Mouse (Mus musculus): ENCODE data around the gene Mapkapk2.
A peak's percentile ranks its signal among the peaks of the same experiment; 100 is the strongest.
"Not testable (repeated sequence)": the region's sequence is repeated elsewhere in the genome, so short reads cannot be mapped to it uniquely, and the experiment has no call there.

The Mapkapk2 gene

DNA sequence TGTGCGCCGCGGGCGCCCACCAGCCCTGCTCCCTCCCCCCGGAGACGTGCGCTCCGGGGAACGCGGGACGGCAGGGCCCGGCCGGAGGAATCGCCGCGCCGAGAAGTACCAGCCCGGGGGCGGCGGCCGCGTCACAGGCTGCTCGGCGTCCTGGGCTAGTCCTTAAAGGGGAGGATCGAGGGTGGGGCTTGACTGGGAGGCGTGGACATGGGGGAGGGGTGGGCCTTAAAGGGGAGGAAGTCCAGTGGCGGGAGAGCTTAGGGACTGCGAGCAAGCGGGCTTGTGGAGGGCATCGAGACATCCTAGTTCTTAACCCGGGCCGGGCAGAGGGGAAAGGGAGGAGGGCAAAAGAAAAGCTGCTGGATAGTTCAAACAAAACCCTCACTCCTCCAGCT lies at the start of gene Mapkapk2:
TSS of gene Mapkapk2 (minus strand) at position 127 of the 395 bp plus-strand sequence.
- peak; percentile 74 to 84 for DNase-seq (ENCODE audit: low spot score in 2 of 2)

- no peak for DNase-seq (ENCODE audit: low spot score in 2 of 2)
These were observed 48.6 kb upstream of the Mapkapk2 start for GRCm38 (mm10) chr1:131146181-131146614.

DNA sequence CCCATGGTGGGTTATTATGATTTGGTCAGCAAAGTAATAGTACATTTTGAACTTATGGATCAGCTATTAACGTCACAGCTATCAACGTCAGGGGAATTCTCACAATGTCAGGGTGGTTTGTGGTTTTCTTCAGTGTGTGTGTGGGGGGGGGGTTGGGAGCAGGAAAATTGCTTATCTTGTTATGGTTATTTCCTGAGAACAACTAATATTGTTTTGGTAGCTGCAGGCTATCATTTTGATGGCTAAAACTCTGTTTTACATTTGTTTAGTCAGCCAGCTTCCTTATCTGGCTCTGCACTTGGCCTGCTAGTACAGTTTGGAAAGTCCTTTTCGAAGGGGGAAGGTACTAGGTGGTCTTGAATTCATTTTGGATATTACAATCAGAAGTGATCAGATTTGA lies 47.6 kb upstream of the Mapkapk2 start:
- DNase-seq (ENCODE audit: low spot score in 2 of 2) = not testable (repeated sequence)

- no peak for DNase-seq (ENCODE audit: low spot score in 2 of 2)
These were observed 44.8 kb upstream of the Mapkapk2 start for GRCm38 (mm10) chr1:131142472-131142871.

- no peak for DNase-seq (ENCODE audit: low spot score in 2 of 2)
These were observed 43.8 kb upstream of the Mapkapk2 start for GRCm38 (mm10) chr1:131141449-131141848.

DNA sequence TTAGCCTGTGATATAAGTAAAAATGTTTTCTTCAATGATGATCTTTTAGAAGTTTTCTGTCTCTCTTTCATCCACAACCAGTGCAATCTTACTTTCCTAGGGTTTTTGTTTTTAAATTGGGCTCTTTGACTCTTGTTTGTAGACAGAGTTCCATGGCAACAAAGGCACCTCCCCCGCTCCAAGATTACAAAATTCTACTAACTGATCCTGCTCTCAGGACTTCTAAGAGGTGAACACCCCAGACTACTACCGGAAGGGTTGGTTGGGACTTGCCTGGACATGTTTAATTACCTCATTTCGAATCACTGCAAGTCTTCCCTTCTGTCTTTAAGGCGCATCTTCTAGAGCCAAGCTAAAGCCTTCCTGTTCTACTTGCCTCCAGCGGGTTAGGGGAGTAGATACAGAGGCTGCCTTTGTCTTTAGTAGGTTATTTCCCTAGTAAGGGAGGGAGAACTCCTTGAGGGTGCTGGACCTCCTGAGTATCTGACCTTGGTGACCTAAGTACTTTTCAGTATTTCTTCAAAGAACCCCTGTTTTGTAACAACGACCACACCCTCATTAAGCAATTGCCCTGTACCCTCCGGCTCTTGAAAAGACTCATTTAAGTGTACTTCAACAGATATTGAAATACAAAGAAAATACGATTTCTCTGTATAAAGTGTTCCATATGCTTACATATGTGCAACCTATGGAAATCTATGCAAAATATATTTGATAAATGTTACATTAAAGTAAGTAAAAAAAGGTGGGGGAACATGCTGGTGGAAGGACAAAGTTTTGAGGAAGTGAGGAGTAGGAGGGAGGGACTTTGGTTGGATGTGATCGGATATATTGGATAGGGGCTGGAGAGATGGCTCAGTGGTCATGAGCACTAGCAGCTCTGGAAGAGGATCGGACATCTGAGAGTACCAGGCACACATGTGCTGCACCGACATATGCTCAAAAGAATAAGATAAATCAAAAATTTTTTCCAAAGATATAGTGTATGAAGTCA lies 41.8 kb upstream of the Mapkapk2 start:
- no peak for DNase-seq (ENCODE audit: low spot score in 2 of 2)

GRCm38 (mm10) chr1:131138191-131139016 lies 40.8 kb upstream of the Mapkapk2 start, which contains the start of gene Dyrk3:
Dyrk3 (minus strand) TSS chr1:131138340.
- DNase-seq (ENCODE audit: low spot score in 2 of 2) = peak; percentile 76 to 86

DNA sequence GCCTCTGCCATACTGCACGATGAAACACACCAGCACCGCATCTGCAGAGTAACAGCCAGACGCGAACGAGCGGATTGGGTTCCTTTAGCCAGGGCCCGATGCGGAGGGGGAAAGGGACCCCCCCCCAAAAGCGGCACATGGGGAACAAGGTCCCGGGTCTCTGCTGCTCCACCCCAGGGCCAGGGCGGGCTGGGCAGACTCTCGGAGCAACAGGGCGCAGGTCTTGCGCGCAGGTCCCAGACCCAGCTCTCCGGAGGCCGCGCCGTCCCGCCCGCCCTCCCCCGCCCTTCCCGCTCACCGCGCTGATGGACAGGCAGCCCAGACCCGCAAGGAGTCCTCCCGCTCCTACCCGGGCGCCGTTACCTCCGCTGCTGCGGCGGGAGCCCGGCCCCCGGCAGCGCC lies 40.1 kb upstream of the Mapkapk2 start:
- DNase-seq (ENCODE audit: low spot score in 2 of 2) = peak; percentile 22 to 25

DNA sequence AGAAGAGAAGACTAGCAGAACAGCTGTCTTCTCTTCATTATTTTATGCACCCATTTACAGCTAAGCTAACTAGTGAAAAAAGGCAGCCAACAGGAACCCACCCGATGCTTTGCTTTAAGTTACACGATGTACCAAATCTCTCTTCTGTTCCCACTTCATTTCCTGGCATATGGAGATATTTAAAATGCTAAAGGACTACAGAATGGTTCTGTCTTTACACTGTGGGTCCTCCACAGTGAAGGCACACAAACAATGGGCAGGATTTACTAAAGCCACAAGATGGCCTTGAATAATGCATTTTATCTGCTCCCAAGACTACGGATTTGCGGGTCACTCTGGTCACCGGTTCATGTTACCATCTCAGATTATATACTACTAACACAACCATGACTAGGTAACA lies 39.5 kb upstream of the Mapkapk2 start:
- DNase-seq (ENCODE audit: low spot score in 2 of 2) = no peak

DNA sequence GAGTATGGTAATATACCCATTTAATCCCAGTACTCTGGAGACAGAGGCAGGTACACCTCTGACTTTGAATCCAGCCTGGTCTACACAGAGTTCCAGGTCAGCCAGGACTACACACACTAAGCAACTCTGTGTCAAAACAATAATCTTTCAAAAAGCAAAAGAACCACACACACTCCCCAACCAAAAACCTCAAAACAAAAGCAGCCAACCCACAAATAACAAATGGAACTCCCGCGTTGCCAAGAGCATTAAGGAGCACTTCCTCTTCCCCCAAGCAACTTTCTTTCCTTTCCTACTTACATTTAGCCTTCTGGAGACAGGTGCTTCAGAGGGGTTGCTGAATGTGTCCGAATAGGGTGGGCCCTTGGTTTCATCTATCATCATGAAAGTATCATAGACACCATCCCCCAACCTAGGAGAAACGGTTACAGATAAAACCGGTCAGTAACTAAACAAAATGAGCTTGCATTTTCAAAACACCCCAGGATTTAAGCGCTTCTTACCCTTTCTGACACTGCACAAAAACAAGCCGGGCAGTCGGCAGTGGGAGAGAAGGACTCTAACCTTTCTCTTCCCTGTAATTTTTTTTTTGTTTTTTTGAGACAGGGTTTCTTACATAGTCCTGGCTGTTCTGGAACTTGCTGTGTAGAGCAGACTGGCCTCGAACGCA lies 38.5 kb upstream of the Mapkapk2 start:
- DNase-seq (ENCODE audit: low spot score in 2 of 2) = no peak

- peak in 1 of 2 experiments; percentile 27 for DNase-seq (ENCODE audit: low spot score in 2 of 2)
These were observed 37.4 kb upstream of the Mapkapk2 start for GRCm38 (mm10) chr1:131134942-131135522.

DNA sequence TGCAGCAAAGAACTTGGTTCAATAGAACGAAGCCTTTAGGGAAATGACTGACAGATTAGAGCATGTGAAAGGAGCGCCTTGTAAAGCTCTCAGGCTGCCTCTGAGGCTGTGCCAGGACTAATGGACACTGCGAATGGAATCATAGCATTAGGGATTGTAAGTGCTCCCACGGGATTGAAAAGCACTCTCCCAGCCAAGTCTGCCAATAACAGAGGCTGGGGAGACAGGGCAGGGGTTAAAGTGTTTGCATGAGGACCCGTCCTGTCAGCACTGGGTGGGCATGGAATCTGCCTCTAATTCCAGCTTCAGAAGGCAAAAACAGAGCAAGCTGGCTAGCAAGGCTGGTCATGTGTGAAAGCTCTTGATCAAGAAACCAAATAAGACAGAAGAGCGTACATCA lies 36.6 kb upstream of the Mapkapk2 start:
- DNase-seq (ENCODE audit: low spot score in 2 of 2) = no peak

- DNase-seq (ENCODE audit: low spot score in 2 of 2) = no peak
These were observed 28.5 kb upstream of the Mapkapk2 start for GRCm38 (mm10) chr1:131125987-131126744.

DNA sequence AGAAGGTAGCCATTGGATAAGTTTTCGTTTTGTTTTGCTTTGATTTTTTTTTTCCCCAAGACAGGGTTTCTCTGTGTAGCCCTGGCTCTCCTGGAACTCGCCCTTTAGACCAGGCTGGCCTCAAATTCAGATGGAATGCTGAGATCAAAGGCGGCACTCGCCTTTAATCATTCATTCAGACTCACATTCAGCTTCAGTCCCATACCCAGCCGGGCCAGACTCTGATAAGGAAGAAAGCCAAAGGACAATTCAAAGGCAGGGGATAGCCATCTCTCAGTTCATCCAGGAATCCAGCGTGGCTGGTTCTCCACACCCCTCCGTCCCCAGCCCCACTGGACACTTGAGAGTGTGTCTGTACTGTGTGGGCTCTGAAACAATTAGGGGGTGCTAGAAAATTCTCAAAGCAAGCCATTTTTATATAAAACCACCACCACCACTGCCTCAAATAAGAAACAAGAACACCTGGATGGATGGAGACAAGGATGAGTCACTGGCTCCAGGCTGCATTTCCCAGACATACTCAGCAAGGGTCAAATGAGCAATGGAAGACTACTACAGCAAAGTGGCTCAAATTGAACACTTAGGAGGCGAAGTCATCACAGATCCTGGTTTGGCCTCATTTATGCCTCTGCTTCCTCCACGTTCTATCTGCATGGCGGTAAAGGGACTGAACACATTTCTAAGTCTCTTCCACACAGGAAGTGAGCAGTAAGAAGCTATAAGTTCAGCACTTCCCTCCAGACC lies 26.1 kb upstream of the Mapkapk2 start:
- no peak for DNase-seq (ENCODE audit: low spot score in 2 of 2)

- DNase-seq (ENCODE audit: low spot score in 2 of 2) = peak; percentile 18 to 54
These were observed 24.4 kb upstream of the Mapkapk2 start for GRCm38 (mm10) chr1:131121987-131122386.

GRCm38 (mm10) chr1:131119026-131119425 lies 21.4 kb upstream of the Mapkapk2 start:
- DNase-seq (ENCODE audit: low spot score in 2 of 2) = peak; percentile 32 to 61

GRCm38 (mm10) chr1:131118530-131118929 lies 20.9 kb upstream of the Mapkapk2 start:
- DNase-seq (ENCODE audit: low spot score in 2 of 2) = no peak

GRCm38 (mm10) chr1:131116430-131117011 lies 18.9 kb upstream of the Mapkapk2 start:
- no peak for DNase-seq (ENCODE audit: low spot score in 2 of 2)

DNA sequence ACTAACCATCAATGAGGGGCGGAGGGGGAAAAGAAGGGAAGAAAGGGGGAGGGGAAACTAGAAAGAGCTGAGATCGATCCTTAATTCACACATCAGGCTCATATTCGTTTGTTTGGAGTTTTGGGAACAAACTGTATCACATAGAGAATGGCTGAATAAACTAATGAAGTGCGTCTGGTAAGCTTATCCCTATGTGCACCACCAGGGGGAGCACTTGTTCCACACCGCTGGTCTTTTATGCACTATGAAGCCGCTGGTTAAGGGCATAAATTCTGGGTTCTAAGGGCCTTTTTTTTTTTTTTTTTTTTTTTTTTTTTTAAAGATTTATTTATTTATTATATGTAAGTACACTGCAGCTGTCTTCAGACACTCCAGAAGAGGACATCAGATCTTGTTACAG lies 18.3 kb upstream of the Mapkapk2 start:
- DNase-seq (ENCODE audit: low spot score in 2 of 2) = peak in 1 of 2 experiments; percentile 71
